Mouse (Mus musculus) brain, adult 2 months (tissue): ENCODE measurements around the gene E430018J23Rik.
"Not testable (repeated sequence)": the region's sequence is repeated elsewhere in the genome, so short reads cannot be mapped to it uniquely, and the experiment has no call there.

ENCODE experiments used
- DNase-seq: peaks from one replicate; pipeline ENCODE4 v3.0.0; 2011; ENCODE audit warnings: low read depth, low spot score

The E430018J23Rik gene

DNA sequence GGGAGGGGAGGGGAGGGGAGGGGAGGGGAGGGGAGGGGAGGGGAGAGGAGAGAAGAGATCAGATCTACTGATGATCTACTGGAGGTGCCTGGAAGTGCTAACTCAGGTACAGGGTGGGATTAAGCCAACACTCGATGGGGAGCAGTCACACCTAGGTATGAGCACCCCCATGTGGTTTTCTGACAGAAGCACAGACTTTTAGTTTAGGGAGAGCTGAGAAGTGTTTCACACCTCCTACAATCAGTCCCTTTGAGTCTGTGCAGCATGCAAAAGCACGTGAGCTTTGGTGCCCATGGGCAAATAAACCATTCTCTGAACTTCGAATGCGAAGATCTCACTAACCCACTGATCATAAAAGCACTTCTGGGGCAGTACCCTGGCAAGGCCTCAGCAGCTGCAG lies 51.1 kb downstream of the E430018J23Rik start:
- peak; percentile 69 for DNase-seq

DNA sequence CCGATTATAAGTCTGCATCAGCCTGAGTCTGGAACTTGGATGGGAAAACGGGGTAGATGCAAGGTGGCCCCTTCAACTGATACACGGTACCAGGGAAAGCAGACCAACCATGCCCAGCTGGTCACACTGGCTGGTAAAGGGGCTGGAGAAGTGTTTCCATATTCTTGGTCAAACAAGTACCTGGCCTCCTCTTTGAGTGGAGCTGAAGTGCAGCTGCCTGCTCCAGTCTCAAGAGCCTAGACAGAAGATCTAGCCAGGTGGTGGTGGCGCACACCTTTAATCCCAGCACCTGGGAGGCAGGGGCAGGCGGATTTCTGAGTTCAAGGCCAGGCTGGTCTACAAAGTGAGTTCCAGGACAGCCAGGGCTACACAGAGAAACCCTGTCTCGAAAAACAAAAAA lies 51.6 kb downstream of the E430018J23Rik start:
- not testable (repeated sequence) for DNase-seq

DNA sequence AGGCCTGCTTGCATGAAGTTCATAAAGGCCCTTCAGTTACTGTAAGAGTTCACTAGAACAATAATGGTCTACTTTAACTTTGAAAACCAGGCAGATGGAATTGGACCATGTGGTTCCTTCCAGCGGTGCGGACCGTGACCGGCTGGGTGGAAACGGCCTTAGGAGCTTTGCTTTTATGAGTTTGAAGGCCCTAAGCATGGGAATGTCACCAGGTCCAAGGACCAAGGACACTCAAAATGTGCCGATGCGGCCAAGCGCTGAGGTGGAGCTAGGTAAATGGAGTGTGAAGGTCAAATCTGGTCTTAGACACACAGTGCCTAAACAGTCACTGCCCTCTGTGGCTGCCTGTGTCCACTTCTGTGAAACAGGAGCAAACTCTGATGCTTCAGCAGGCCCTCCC lies 52.1 kb downstream of the E430018J23Rik start:
- no peak for DNase-seq
